Mouse (Mus musculus): ENCODE measurements around the gene Igfbp5.

DNA sequence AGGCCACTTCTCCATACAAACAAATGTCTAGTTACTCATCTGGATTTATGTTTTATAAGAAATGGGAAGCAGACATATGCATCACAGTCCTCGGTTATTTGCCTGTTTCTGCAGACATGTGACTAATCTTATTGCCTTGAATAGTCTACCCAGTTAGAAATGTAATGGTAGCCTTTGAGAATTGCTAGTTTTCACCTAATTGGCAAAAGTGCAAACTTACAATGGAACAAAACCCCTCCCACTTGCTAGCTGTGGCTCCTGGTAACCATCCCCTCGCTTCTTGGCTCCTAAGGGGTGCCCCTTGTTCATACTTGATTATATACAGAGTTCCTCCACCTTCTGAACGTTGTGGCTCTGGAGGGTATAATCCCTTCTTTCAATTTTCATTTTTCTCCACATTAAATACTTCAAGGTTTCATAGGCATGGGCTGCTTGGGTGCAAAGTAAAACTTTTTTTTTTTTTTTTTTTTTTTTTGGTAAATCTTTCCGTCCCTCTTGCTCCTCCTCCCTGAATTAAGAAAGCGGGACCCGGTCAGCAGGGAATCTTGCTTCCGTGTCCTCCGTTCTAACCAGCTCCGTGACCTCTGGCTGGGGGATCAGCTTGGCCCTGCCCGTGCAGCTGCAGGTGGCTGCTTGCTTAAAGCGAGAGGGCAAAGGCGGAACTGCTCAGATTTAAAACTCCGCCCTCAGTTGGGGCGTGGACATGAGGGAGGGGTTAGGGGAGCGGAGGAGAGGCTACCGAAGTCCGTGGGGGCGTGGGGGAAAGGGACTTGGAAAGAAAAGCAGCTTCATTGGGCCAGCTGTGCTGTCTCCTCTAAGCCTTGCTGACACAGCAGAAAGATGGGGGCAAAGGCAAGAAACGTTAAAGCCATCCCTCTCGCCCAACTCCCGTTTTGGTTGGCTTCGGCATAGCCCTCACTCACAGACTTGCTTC is 4.7 kb downstream of the Igfbp5 start:
- TF ChIP-seq REST (IDR thresholded peaks at IDR 0.05; ENCODE audit: insufficient read depth, insufficient read length) (no peak), POLR2AphosphoS2 (IDR thresholded peaks at IDR 0.05; ENCODE audit: insufficient read length, low read depth) (peak; percentile 55), MAX (IDR thresholded peaks at IDR 0.05; ENCODE audit: low read depth) (no peak), USF1 (IDR thresholded peaks at IDR 0.05; ENCODE audit: low read depth) (no peak), MYOD1 (IDR thresholded peaks at IDR 0.05; ENCODE audit: control insufficient read depth in 1 of 3, insufficient read length in 2 of 3, low read depth in 2 of 3) (peak in 1 of 3 experiments; percentile 17), POLR2A (IDR thresholded peaks at IDR 0.05; ENCODE audit: insufficient read length, low read depth) (peak; percentile 36), TCF12 (IDR thresholded peaks at IDR 0.05; ENCODE audit: insufficient read depth, poor library complexity, severe bottlenecking) (no peak), MYOG (IDR thresholded peaks at IDR 0.05; ENCODE audit: control insufficient read depth in 1 of 3, insufficient read depth in 1 of 3, insufficient read length in 2 of 3, low read depth in 2 of 3) (no peak)
